Mouse (Mus musculus) thymus, adult 18-20 months (tissue): ENCODE measurements around the gene Sun2.

Experiments used
- DNase-seq, 2 experiments: peaks; one replicate each; pipeline ENCODE4 v3.0.0; 2022; ENCODE audit warnings: mixed read lengths in 2 of 2

Sun2 gene

DNA sequence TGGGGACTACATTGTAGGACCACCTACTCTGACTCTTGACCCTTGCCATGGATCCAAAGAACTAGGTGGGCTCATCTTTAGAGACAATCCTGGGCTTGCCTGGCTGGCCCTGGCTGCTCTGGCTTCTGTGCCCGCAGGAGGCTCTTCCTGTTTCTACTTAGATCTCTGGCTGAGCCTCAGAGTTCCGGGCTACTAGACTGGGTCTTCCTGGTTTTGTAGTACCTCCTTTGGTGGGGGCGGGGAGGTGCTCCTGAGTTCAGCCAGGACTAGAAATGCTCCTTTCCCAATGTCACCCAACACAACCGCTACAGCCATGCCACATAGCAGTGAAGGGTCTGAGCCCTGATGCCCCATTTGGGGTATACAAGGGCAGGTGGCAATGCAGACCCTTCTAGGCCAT lies 21.5 kb downstream of the Sun2 start:
- DNase-seq = no peak

DNA sequence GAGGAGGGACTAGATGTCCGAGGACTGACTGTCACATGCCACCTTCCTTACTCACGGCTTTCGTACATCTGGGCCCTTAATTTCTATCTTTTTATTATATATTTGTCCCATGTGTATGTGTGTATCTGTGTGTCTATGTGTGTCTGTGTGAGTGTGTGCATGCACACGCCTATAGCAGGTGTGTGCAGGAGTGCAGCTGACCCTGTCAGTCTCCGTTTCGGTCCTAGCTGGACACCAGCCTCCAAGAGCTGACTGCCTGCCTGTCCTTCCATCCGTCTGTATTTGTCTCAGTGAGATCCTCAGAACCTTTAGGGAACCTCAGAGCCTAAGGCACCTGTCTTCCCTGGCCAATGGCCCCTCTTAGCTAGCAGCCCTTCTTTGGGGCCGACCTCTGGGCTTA lies 22.1 kb downstream of the Sun2 start:
- DNase-seq = no peak

- DNase-seq = no peak
Measured at GRCm38 (mm10) chr15:79716710-79717109, 25.6 kb downstream of the Sun2 start.

DNA sequence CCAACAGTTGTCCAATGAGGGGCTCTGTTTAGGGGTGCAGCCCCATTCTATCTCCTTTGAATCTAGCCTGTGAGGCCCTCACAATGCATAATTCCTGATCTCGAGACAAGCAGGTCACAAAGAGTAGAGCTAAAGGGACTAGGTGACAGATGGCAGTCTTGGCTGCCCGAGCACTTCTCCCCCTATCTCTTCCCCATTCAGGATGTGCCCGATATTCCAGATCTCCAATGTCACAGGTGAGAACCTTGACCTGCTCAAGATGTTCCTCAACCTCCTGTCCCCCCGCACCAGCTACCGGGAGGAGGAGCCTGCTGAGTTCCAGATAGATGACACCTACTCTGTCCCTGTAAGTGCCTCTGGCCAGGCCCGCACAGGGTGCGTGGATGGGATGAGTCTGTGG lies 26.7 kb downstream of the Sun2 start:
- no peak for DNase-seq

- DNase-seq = no peak
Measured at GRCm38 (mm10) chr15:79708229-79708822, 34.0 kb downstream of the Sun2 start.

- DNase-seq = no peak
Measured at GRCm38 (mm10) chr15:79706603-79707214, 35.6 kb downstream of the Sun2 start.

- no peak for DNase-seq
Measured at GRCm38 (mm10) chr15:79697558-79698187, 44.7 kb downstream of the Sun2 start.

GRCm38 (mm10) chr15:79697011-79697410 lies 45.3 kb downstream of the Sun2 start:
- no peak for DNase-seq

DNA sequence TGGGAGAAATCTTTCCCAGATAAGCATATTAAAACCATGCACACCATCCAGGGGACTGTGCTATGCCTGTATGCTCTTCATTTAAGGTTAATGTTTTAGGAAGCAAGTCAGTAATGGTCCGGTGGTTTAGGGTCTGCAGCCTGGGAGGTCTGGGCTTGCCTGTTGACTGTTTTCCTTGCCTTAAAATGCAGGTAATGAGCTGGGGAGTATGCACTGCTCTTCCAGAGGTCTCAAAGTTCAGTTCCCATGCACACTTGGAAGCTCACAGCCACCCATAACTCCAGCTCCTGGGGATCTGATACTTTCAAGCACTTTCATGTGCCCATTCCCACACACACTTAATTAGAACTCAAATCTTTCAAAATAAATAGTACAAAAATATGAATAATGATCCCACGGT lies 45.8 kb downstream of the Sun2 start:
- no peak for DNase-seq

DNA sequence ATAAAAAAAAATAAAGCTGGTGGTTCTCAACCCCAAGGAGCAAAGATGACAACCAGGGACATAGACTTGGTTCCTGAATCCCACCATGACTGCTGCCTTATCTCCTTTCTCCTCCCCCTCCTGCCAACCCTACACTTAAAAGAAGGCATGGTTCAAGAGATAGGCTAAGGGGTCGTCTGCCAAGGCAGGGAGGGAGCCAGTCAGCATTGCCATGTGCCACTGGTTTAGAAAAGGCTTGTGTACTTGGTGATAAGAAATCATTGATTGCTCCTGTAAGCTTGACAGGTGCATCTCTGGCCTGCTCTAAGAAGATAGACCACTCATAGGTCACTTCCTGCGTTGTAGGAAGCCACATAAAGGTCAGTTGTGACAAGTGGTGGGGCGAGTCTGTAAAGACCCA lies 46.8 kb downstream of the Sun2 start:
- no peak for DNase-seq

- DNase-seq = no peak
Measured at GRCm38 (mm10) chr15:79694512-79694911, 47.8 kb downstream of the Sun2 start.

GRCm38 (mm10) chr15:79693740-79694139 lies 48.6 kb downstream of the Sun2 start:
- peak; percentile 48 to 61 for DNase-seq

- DNase-seq = no peak
Measured at GRCm38 (mm10) chr15:79692334-79692733, 50.0 kb downstream of the Sun2 start.

DNA sequence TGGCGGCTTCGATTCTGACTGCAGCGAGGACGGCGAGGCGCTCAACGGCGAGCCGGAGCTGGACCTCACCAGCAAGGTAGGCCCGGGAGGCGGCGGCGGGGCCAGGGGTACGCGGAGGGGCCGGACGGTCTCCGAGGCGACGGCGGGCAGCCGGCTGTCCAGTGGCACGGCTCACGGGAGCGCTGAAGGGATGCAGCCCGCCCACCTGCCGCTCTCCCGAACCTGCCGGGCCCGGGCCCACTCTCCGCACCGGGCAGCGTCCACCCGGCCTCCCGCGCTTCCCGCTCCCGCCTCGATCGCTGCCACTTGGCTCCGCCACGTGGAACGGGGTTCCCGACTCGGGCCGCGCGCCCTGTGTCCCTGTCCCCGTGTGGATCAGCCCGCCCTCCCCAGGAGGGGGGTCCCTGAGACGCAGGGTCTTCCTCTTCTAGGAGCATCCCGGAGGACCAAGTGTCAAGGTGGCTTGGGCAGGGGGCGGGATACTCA lies 51.3 kb downstream of the Sun2 start:
- DNase-seq = peak; percentile 49 to 52

DNA sequence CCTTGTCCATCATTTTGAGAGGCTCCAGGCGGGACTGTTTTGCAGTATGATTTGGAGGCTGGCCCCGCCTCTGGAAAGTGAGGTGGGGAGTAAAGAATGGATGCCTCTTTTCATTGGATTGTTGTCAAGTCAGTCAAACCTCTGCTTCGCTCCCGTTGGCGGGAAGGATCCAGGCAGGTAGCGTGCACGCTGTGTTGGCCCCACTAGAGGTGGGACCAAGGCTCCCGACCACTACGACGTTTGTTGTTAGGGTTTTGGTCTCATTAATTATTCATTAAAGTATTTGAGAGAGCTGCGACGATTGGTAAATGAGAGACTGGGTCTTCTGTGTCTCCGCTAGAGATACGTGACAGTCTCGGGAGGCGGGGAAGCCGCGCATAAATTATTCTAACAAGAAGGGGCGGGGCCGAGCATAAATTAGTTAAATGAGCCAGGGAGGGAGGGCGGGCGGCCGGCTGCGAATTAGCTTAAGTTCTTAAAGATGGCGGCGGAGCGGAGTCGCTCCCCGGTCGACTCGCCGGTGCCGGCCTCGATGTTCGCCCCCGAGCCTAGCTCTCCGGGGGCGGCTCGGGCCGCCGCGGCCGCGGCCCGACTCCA lies 51.8 kb downstream of the Sun2 start, which contains the start of gene Gtpbp1:
Gene Gtpbp1, plus strand, starts transcription at position 420 of the 597 bp plus-strand sequence.
- peak; percentile 89 to 96 for DNase-seq

DNA sequence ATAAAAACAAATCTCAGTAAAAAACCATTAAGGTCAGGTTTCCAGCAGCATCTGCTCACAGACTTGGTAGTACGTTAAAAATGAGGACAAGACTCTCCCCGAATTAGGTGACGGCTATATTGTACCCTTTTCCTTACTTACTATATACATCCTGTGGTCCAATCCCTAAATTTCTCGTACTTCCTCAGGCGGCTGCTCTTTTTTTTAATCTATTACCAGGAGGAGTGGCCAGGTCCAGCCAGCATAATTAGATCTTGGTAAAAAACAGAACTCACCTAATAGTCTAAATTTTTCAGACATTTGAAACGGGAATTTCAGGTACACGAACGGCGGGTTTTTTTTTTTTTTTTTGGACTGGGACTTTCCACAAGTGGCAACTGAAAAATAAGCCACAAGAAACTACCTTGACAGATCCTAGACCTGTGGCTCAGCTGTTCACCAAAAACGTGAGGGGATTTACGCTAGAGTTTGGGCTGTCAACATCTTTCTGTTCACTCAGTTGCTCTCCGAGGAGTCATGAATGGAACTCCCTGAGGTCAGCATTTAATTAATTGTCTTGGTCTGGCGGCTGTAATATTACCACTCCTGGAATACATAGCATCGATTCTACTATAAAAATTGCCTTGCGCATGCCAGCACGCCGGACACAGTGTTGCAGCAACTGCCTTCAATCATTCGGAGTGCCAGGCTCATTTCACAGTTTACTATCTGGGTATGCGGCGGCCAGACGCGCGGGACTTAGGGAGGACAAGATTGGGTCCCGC lies 52.5 kb downstream of the Sun2 start:
- no peak for DNase-seq

GRCm38 (mm10) chr15:79688268-79688956 lies 53.9 kb downstream of the Sun2 start:
- DNase-seq = no peak

- DNase-seq = peak; percentile 91 to 93
Measured at GRCm38 (mm10) chr15:79687646-79688267, 54.6 kb downstream of the Sun2 start, which contains the start of gene Josd1. TSS of gene Josd1 (minus strand) at chr15:79687919.

DNA sequence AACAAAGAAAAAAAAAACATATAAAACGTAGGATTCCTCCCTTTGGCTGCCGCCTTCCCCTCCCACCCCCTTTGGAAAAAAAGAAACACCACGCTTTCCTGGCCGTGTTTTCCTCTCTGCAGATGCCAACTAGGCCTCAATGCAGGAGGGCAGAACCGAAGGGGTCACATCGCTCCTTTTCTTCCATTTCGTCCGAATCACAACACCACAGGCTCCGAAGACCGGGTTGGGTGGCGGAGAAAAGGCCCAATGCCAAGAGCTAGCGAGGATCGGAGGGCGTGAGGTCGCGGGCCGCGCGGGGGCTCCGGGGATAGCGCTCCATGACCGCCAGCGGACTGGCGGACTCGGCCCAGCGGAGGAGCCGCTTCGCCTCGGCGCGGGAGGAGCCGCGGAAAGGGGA lies 55.2 kb downstream of the Sun2 start:
- DNase-seq = no peak

GRCm38 (mm10) chr15:79686046-79686869 lies 56.1 kb downstream of the Sun2 start:
- DNase-seq = no peak

- DNase-seq = no peak
Measured at GRCm38 (mm10) chr15:79685141-79685641, 57.1 kb downstream of the Sun2 start.
